Mouse (Mus musculus): ENCODE measurements at regions not wholly inside any gene's neighbourhood (a gene's known extent, or its start where the extent isn't known, plus 50 kb on each side); places are given as distances from the start of the nearest gene placed in this dataset.

DNA sequence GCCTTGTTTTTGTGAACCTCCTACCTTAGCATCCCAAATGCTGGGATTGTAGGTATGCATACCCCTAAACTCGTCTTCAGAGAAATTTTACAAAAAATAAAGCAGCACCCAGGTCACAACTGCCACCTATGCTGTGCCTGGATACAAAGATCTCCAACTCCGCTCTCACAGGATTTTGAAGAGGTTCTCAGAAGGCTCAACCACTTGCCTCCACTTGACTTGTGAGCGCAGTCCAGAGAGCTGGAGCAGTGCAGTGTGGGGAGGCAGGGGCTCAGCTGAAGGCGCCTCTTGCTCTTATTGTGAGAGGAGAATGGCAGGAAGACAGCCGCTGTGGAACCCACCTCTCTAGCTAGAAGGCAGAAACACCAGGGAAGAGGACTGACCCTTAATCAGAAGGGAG, 182.9 kb downstream of the Rap2a start:
- DNase-seq (ENCODE audit: low read depth, low spot score): no peak

DNA sequence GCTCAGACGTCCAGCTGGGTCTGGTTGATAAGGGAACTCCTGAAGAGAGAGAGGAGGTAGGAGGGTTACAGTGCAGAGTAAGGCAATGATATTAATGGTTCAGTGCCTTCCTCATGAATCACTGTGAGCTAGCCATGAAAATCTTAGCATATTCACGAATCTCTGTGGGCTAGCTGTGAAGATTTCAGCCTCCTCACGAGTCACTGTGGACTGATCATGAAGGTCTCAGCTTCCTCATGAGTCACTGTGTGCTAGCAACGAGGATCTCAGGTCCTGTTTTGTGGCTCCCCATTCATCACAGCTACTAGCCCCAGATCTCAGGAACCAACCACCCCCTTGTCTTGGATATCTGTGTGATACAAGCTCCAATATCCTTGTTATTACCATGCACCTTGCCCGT, 191.4 kb downstream of the Rap2a start:
- DNase-seq (ENCODE audit: low read depth, low spot score): no peak

DNA sequence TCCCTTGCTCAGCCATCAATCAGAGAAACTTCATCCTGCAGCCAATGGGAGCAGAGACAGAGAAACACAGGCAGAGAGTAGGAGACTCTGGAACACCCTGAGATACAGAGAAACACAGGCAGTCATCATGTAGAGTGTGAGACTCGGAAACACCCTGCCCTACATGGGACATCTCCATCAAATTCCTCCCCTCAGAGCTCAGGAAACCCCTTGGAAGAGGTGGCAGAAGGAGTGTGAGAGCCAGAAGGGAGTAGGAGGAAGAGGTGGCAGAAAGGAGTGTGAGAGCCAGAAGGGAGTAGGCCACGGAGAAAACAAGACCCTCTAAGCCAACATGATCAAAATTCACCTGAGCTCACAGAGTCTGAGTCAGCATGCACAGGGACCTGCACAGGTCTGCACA, 197.5 kb downstream of the Rap2a start:
- no peak for DNase-seq (ENCODE audit: low read depth, low spot score)

DNA sequence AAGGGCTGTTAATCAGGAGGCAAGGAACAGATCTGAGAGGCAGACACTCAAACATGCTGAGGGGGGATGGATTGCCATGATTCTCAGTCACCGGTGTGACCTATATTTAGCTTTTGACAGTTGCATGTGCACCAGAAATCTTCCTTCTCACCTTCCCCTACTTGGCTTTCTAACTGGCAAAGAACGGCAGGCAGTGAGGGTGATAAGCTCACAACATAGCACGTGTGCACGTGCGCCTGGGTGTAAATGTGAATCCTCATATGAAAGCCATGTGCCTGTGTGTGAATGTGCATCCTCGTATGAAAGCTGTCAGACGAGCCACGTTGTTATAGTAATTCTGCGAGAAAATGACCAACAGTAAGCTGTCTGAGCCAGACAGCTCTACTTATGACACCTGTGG, 200.3 kb downstream of the Rap2a start:
- no peak for DNase-seq (ENCODE audit: low read depth, low spot score)

DNA sequence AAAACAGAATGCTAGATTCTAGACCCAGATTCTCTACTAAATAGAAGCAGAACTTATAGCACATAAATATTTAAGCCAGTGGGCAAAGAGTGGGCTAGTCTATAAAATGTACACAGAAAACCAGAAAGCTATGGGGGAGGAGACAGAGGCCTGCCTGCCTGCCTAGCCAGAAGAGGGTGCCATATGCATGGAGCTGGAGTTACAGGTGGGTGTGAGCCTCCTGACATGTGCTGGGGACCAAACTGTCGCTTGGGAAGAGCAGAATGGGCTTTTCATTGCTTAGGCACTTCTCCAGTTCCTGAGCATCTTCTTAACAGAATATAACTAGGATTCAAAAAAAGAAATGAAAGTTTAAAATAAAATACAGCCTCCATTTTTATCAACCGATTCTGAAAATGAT, 200.8 kb downstream of the Rap2a start:
- no peak for DNase-seq (ENCODE audit: low read depth, low spot score)

DNA sequence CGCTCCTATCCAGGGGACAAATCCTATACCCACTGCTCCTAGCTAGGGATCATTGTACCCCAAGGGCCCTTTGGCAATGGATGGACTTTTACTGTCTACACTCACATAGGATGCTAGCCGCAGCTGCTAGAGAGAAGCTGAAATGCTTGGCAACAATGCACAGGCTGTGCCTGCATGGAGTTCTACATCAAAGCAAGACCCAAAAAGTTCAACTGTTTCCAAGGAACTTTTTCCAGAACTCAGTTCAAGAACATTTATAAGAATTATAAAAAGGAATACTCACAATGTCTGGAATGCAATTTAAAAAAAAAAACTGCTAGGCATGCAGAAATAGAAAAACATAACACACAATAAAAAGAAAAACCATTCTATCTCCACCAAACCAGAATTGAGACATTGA, 202.0 kb downstream of the Rap2a start:
- DNase-seq (ENCODE audit: low read depth, low spot score): no peak

DNA sequence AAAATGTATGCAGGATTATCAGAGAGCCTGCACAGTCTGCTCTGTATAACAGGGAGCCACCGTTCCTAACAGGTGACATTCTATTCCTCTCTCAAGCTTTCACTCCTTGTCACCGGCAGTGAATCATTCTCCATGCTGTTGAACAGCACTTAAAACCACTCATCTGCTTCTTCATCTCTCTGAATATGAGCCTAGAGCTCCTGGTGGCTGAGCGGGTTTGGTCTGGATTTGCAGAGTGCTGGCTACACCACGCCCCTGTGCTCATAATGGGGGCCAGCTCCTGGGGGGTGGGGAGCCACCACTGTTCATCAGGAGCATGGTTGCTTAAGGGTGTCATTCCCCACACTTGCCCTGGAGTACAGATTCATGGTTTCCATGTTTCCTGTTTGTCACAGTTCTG, 207.0 kb downstream of the Rap2a start:
- no peak for DNase-seq (ENCODE audit: low read depth, low spot score)

DNA sequence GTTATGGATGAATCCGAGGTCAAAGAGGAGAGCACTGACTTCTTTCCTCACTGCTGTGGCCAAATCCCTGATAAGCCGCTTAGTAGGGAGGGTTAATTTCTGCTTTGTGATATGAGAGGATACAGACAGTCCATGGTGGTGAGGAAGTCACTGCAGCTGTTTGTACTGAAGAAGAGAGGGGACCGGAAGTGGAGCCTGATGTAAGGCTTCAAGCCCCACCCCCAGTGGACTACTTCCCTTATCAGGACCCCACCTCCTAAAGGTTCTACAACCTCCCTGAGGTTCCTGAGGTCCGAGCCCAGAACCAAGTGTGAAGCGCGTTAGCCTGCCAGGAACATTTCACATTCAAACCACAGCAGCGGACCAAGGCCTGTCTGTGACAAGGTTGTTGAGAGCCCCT, 207.6 kb downstream of the Rap2a start:
- no peak for DNase-seq (ENCODE audit: low read depth, low spot score)

DNA sequence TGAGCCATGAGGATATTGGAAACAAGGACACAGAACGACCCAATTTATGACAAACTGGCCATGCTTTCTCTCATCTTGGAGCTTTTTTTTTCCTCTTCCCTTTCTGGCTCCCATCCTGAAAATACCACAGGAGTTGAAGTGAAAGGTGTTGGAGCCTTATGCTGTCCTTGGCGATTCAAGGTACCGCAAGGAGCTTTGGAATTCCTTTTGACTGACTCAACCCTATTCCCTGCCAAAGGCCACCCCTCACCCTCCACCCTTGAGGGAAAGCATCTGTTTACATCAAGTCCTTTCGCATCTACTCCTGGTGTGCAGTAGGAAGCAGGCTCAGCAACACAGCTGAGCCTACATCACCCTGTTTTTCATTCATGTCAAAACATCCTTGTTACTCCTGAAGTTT, 208.5 kb downstream of the Rap2a start:
- DNase-seq (ENCODE audit: low read depth, low spot score): no peak

DNA sequence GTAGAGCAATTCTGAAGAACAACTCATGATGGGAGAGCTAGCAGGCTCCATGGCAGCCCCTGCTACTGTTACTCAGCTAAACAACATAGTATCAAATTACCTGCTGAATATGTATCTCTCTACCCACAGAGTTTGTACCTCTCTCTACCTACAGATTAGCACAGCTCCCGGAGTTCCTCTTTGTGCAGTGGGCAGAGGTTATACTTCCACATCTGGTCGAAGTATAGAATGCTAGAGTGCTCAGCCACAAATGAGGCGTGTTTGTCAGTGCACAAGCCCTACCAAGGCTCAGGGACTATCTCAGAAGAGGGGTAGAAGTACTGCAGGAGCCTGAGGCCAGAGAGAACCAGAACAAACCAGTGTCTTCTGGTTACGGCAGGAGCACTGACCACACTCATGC, 211.6 kb upstream of the Ipo5 start:
- no peak for DNase-seq (ENCODE audit: low read depth, low spot score)

DNA sequence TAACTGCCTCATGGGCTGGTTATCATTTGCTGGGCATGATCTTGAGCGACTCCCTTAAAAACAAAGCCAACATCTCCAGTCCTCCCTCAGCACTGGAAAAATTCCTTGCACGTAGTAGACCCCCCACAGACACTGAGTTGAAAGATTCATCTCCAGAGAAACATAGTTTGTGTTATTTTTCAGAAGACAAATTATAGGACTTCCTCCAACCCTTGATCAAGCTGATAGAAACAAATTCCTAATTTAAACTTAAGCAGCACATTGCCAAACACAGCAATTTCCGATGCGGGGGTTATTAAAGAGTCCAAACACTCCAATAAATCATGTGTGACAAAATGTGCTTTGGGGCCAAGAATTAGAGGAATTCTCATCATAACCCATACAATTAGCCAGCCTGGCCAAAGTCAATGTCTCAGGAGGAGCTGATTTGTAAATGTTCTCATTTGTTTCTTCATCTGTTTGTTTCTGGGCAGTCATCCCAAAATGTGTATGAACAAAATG, 205.7 kb upstream of the Ipo5 start:
- no peak for DNase-seq (ENCODE audit: low read depth, low spot score)

DNA sequence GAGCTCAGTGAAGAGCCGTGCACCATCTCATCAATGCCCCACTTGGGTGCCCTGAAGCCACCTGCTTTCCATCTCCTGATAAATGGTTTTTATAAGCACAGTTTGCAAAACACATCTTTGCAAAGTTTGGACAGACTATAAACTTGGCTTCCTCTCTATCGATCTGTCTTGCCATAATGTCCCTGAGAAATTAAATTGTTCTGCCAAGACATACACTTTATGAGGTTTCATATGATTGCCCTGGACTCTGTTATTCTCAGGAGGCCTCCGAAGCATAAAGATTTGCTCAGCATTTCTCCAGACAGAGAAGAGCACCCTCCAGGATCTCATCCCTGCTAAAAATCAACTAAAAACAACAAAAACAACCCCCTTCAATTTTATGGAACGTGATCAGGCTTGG, 200.2 kb upstream of the Ipo5 start:
- DNase-seq (ENCODE audit: low read depth, low spot score): no peak

DNA sequence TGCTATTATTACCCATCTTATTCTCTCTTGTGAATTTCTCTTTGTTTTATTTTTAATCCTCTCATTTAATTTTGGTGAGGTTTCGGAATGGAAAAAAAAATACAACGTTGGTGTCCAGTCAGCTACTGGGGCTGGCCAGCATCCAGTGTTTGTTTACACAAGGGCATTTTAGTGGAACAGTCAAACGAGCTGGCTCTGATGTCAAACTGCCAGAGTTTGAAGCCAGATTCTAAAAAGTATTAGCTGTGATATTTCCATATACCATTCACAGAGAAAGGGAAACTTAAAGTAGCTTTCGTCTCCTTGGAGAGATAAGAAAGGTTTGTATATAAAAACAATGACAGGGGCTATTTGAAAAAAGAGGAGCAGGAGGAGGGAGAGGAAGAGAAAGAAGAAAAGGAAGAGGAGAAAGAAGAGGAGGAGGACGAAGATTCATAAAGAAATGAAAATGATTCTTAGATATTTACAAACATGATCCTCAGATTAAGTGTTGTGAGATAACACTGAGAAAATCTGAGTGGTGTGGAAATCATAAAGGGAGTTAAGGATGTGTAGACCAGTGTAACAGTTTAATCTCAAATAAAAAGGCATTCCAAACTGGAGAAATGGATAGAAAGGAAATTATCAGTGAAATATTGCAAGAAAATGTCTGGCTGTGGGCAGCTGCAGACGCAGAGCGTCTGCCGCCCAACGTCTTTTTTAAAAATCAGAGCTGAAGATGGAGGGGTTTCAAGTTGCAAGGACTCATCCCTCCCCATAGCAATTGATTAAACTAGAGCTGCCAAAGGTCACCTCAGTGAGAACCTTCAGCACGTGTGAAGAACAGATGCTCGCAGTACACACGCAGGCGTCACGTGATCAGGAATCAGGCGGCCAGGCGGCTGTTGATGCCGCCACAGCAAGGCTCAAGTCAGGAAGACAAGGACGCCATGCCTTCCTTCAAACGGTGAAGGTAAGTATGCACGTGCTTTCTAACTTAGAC, 190.3 kb upstream of the Ipo5 start:
- no peak for DNase-seq (ENCODE audit: low read depth, low spot score)

DNA sequence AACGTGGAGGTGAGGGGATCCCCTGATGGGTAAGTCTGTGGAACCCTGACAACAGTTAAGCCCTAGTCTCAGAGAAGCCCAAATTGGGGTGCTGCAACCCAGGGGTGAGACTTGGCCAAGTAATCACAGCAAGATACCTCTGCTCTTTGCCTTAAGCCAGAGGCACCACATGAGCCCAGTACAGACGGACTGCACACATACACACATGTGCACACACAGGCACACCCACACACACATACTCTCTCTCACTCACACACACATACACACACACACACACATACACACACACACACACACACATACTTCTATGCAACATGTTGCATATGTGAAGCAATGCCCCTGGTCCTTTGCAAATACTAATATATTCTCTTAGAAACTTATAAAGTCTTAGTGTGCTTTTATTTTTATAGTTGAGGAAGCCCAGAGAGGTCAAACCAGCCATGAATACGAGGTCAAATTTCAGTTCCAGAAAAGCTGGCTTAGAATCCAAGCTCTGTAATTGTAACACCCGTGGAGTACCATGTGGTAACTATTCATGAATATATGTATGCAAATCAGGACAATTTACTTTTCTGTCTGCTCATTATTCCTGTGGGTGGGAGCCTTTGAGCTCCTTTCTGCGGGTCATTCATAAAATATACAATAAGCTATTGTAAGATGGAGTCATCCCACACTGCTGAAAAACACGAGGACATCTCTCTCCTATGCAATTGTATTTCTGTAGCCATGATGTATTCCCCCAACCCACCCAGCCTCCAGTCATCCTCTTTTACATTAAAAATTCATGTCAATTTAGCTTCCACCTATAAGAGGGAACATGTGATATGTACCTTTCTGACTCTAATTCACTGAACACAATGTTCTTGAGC, 189.2 kb upstream of the Ipo5 start:
- DNase-seq (ENCODE audit: low read depth, low spot score): no peak

DNA sequence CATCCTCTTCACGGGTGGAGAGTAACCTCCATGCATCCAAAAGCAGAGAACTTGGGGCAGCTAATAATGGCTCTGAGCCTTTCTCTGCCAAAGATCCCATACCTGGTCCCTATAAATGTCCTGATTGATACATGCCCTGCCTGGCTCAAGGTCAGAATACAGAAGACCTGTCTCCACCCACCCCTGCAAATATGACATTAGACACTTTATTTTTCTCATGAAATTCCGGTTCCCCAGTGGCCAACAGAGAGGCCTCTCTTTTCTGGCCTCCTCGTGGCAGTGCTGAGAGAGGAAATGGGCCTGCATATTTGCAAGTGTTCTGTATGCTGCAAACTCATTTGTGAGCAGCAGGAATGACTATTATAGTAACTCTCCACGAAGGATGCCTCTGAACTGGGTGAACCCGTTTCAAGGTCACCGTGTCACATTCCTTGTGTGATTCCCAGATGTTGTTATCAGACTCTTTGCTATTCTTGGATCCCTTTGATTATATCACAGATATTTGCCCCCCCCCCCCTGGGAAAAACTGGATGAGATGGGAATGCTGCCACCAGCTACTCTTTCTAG, 188.4 kb upstream of the Ipo5 start:
- no peak for DNase-seq (ENCODE audit: low read depth, low spot score)

DNA sequence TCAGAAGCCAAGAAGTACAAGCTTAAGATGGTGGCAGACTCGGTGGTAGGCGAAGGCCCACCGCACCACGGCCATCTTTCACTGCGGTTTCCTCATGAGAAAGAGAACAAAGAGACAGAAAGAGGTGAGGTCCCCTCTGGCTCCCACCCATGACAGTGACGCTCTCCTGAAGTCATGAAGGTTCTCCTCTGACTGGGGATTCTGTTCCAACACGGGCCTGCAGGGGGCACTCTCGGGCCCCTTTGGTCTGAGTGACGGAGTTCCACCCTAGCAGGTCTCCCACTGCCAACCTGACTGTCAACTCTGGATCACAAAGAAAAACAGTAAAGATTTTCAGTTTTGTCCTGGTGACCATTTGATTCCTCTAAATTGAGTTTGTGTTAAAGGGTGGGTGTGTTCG, 182.9 kb upstream of the Ipo5 start:
- no peak for DNase-seq (ENCODE audit: low read depth, low spot score)

DNA sequence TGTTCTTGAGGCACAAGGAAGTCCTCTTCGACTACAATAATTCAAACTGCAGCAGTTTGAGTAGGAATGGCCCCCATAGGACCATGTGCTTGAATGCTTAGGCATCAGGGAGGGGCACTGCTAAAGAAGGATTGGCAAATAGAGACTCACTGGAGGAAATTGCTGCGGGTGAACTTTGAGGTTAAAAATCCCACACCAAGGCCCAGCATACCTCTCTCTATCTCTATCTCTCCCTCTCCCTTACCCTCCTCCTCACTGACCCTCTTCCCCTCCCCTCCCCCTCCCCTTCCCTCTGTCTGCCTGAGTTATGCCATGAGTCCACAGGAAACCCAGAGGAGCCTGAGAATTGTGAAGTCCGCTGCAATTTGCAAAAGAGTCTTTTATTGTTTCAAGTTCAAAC, 180.8 kb upstream of the Ipo5 start:
- DNase-seq (ENCODE audit: low read depth, low spot score): no peak

DNA sequence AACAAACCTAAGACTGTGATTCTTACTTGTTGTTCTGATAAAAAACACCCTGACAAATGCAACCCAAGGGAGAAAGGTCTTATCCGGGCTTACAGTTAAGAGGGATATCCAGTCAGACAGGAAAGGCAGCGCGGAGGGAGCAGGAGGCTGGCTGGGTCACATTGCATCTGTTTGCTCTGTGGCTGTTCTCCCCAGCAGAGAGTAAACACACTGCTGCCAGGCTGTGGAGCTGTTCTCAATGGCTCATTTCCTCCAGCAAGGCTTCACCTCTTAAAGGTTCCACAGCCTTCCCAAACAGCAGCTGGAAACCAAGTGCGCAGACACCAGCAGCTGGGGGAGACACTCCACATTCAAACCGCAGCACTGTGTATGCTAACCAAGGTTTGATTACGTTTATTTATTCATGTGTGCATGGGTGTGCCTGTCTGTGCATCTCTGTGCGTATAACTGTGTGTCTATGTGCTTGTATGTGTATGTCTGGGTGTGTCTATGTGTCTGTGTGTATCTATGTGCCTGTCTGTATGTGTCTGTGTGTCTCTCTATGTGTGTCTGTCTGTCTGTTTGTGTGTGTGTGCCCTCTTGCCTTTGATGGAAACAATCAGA, 179.2 kb upstream of the Ipo5 start:
- DNase-seq (ENCODE audit: low read depth, low spot score): no peak

DNA sequence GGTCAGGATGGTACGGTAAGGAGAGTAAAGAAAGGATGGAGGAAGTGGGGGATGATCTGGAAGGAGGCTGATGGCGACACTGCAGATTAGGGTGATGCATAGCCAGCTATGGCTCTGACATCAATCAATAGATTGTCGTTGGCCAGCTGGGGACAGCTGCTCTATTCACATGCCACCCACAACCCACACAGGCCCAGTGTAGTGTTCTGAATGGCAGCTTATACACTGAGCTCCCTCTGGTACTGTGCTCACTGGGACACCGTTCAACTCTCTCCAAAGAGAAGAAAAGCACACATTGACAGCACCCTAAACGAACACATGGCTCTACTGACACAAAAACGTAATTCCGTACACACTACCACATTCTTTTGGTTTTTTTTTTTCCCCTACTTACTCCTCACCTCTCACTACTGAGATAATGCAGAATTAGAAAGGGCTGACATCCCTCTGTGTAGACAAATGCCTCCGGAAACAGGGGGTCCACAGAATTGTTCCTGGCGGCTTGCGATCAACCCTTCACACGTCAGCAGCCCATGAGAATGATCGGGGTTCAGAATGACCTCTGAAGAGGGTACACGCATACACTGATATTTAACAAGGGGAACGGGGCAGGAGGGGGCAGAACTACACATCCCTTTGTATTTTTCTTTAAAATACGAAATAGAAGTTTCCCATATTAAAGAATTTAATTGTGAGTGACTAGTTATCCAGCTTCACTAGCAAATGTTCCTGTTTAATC, 178.5 kb upstream of the Ipo5 start:
- DNase-seq (ENCODE audit: low read depth, low spot score): no peak

DNA sequence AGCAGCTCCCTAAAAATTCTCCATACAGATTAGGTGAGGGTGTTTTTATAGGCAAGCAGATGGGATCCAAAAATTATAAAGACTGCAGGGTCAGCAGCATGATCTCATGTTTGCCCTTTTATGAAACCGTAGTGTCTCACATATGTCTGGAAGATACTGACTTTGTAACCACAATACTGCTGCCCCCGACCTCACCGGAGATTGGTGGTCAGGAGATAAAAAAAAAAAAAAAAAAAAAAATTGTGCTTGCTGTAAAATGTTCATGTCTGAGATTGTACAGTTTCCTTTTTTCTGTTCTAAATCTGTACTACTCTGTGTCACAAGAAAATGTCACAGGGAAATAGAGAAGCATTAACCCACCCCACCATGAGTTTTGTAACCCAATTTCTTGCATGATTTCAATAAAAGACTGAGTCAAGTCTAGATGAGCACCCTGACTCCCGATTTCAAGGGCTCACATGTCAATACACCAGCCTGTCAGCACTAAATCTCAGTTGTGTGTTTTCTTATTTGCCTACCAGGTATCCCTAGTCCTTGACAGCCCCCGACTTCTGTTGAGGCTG, 169.5 kb upstream of the Ipo5 start:
- DNase-seq (ENCODE audit: low read depth, low spot score): no peak

DNA sequence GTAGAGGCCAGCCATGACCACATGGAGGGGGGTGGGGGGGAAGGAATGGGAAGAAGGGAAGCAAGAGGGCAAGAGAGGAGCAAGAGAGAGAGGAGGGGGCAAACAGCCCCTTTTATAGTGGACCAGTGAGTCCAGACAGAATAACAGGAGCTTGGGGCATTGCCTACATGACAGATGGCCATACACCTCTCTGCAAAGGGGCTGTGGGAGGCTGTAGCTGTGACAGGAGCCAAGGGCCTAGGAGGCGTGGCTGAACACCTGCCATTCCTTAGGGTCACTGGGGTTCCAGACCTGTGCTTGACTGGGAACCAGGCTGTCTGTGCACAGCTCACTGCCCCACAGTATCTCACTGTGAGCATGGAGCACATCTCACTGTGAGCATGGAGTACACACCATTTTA, 157.0 kb upstream of the Ipo5 start:
- DNase-seq (ENCODE audit: low read depth, low spot score): no peak

All from skeletal muscle tissue, adult 2 months (tissue).